Mouse (Mus musculus) brain, embryonic 14.5 days (tissue): ENCODE data around the gene Polg2.

Source experiments
- CTCF ChIP-seq: fragments of 200-500 bp; IDR thresholded peaks from 2 replicates; pipeline ENCODE4 v1.5.1; 2012; ENCODE audit warnings: inconsistent platforms, mild to moderate bottlenecking, moderate library complexity, borderline replicate concordance; ENCODE audit not compliant: insufficient read depth, insufficient read length; ENCODE audit errors: extremely low read depth
- POLR2A ChIP-seq: fragments of 200-500 bp; IDR thresholded peaks from 2 replicates; pipeline ENCODE4 v1.6.1; 2012; ENCODE audit warnings: mild to moderate bottlenecking, inconsistent platforms, borderline replicate concordance; ENCODE audit not compliant: poor library complexity, insufficient read depth, insufficient read length, severe bottlenecking; ENCODE audit errors: extremely low read depth

GRCm38 (mm10) chr11:106817156-106817555 lies 37.8 kb upstream of the Polg2 start:
- TF ChIP-seq CTCF (no peak), POLR2A (no peak)
